Mouse (Mus musculus): ENCODE data around the gene Bcl9l.

The Bcl9l gene

GRCm38 (mm10) chr9:44483510-44484044, 952 bp downstream of the Bcl9l start:
- DNase-seq: peak; percentile 84

GRCm38 (mm10) chr9:44484311-44485104, 1.9 kb downstream of the Bcl9l start:
- no peak for DNase-seq

- peak; percentile 47 for DNase-seq
These were observed 2.5 kb downstream of the Bcl9l start for GRCm38 (mm10) chr9:44485105-44485515.

GRCm38 (mm10) chr9:44485516-44486161, 3.0 kb downstream of the Bcl9l start:
- peak; percentile 71 for DNase-seq

- peak; percentile 87 for DNase-seq
These were observed 3.7 kb downstream of the Bcl9l start for GRCm38 (mm10) chr9:44486335-44486734.

GRCm38 (mm10) chr9:44486741-44487421, 4.3 kb downstream of the Bcl9l start:
- peak; percentile 82 for DNase-seq

- DNase-seq: peak; percentile 89
These were observed 4.8 kb downstream of the Bcl9l start for GRCm38 (mm10) chr9:44487441-44487840.

GRCm38 (mm10) chr9:44488416-44488815, 5.8 kb downstream of the Bcl9l start:
- DNase-seq: peak; percentile 59

GRCm38 (mm10) chr9:44488855-44489381, 6.3 kb downstream of the Bcl9l start:
- peak; percentile 94 for DNase-seq

- peak; percentile 63 for DNase-seq
These were observed 7.0 kb downstream of the Bcl9l start for GRCm38 (mm10) chr9:44489651-44490085.

- DNase-seq: peak; percentile 89
These were observed 7.7 kb downstream of the Bcl9l start for GRCm38 (mm10) chr9:44490086-44490967.

GRCm38 (mm10) chr9:44491351-44491750, 8.7 kb downstream of the Bcl9l start:
- peak; percentile 58 for DNase-seq

- no peak for DNase-seq
These were observed 10.2 kb downstream of the Bcl9l start for GRCm38 (mm10) chr9:44492631-44493461.

- DNase-seq: peak; percentile 63
These were observed 11.7 kb downstream of the Bcl9l start for GRCm38 (mm10) chr9:44494261-44494862.

- DNase-seq: peak; percentile 48
These were observed 12.5 kb downstream of the Bcl9l start for GRCm38 (mm10) chr9:44494863-44495809.

GRCm38 (mm10) chr9:44495810-44496344, 13.3 kb downstream of the Bcl9l start:
- DNase-seq: no peak

- no peak for DNase-seq
These were observed 14.3 kb downstream of the Bcl9l start for GRCm38 (mm10) chr9:44496803-44497461.

GRCm38 (mm10) chr9:44497624-44498377, 15.2 kb downstream of the Bcl9l start:
- DNase-seq: peak; percentile 73

Measured in kidney, postnatal 14 days (tissue).